Mouse (Mus musculus): ENCODE data around the gene Itpkc. TPM values are rescaled to one million over a fixed set of nuclear protein-coding genes. Genes with fewer than 3 reads are reported as not detected.
A peak's percentile ranks its signal among the peaks of the same experiment; 100 is the strongest.
"Not testable (repeated sequence)": the region's sequence is repeated elsewhere in the genome, so short reads cannot be mapped to it uniquely, and the experiment has no call there.

Gene Itpkc
- polyA plus RNA-seq, 1 experiment from 2014 or later = 5.9 TPM

DNA sequence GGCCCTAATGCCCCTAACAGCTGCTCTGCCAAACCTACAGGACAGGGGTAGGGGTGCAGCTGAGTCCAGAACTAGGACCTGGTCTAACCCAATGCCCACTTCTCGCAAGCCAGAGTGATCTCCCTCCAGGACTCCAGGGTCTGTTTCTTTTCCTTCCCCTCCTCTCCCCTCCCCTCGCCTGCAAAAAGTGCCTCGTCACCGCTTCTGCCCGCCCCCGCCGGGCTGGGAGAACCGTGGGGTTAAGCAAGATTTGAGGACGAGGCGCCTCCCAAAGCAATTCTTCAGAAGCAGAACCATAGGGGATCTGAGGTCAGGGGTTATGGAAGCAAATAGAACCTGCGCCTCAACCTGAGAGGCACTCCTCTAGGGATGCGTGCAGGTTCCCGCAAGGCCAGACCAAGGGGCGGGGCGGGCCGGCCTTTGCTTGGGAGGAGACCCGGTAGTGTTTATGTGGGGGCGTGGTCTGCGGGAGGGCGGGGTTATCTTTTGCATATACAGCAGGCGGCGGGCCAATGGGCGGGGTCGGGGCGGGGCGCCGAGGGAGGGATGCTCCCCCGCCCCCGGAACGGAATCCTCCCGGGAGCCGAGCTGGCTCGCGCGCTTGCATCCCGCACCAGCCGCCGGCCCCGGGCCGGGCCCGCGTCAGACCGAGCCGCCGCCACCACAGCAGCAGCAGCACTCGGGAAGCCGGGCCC is 29.9 kb upstream of the Itpkc start, which contains the start of gene Numbl:
Gene Numbl, plus strand, starts transcription at position 229 of the 695 bp plus-strand sequence.
- Histone ChIP-seq H3K4me3 (peak within 1 kb of the TSS; percentile 92), H3K27me3 (ENCODE audit: low read depth, poor library complexity, severe bottlenecking) (peaks cover 11% of the 10 kb centered on the region), H3K9me3 (replicated peaks) (no peaks in the 10 kb centered on the region), H3K27ac (replicated peaks) (peak within 1 kb of the TSS; percentile 94), H3K36me3 (peaks cover 24% of the 10 kb centered on the region), H3K4me1 (peaks cover 59% of the 10 kb centered on the region)
- DNase-seq (ENCODE audit: low spot score) = peak; percentile 97
- 1% methylated on average over 46 of the region's 47 CpGs for WGBS

GRCm38 (mm10) chr7:27257852-27258204 is 29.4 kb upstream of the Itpkc start:
- Histone ChIP-seq H3K9me3 (replicated peaks) (no peaks in the 10 kb centered on the region), H3K4me1 (peaks cover 59% of the 10 kb centered on the region), H3K27me3 (ENCODE audit: low read depth, poor library complexity, severe bottlenecking) (peaks cover 11% of the 10 kb centered on the region), H3K27ac (replicated peaks) (peak overlapping the region; percentile 94), H3K4me3 (peak overlapping the region; percentile 92), H3K36me3 (peaks cover 24% of the 10 kb centered on the region)
- 1% methylated on average over 5 of the region's 6 CpGs for WGBS
- peak; percentile 65 for DNase-seq (ENCODE audit: low spot score)

- Histone ChIP-seq H3K4me1 (peaks cover 59% of the 10 kb centered on the region), H3K36me3 (peaks cover 20% of the 10 kb centered on the region), H3K9me3 (replicated peaks) (no peaks in the 10 kb centered on the region), H3K27me3 (ENCODE audit: low read depth, poor library complexity, severe bottlenecking) (peaks cover 11% of the 10 kb centered on the region), H3K4me3 (peak overlapping the region; percentile 92), H3K27ac (replicated peaks) (peak overlapping the region; percentile 94)
- DNase-seq (ENCODE audit: low spot score) = peak; percentile 39
- WGBS = 18% methylated on average over 27 of the region's 27 CpGs
These were observed 28.8 kb upstream of the Itpkc start for GRCm38 (mm10) chr7:27257046-27257851.

GRCm38 (mm10) chr7:27255721-27256120 is 27.3 kb upstream of the Itpkc start:
- no peak for DNase-seq (ENCODE audit: low spot score)
- H3K36me3 ChIP-seq = peaks cover 22% of the 10 kb centered on the region
- no peak overlapping the region for H3K4me3 ChIP-seq
- peaks cover 47% of the 10 kb centered on the region for H3K4me1 ChIP-seq
- no peak overlapping the region for H3K27ac ChIP-seq (replicated peaks)
- H3K27me3 ChIP-seq (ENCODE audit: low read depth, poor library complexity, severe bottlenecking) = peaks cover 11% of the 10 kb centered on the region
- WGBS = 79% methylated on average over 3 of the region's 3 CpGs
- no peaks in the 10 kb centered on the region for H3K9me3 ChIP-seq (replicated peaks)

DNA sequence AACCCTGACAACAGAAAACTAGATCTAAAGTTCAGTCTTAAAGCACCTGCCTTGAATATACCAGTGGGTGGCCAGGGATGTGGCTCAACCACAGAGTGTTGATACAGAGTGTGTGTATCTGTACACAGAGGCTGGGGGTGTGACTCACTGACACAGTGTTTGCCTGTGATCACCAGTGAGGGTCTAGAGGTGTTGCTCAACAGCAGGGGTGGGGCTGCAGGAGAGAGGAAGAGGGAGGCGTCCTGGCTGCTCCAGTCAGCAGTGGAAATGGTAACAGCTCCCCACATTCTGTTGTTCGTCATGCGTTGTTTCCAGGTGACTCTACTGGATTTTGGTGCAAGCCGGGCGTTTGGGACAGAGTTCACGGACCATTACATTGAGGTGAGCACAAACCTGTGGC is 23.5 kb upstream of the Itpkc start:
- H3K4me3 ChIP-seq = no peak overlapping the region
- H3K27ac ChIP-seq (replicated peaks) = no peak overlapping the region
- no peak for DNase-seq (ENCODE audit: low spot score)
- H3K36me3 ChIP-seq = peaks cover 37% of the 10 kb centered on the region
- no peaks in the 10 kb centered on the region for H3K9me3 ChIP-seq (replicated peaks)
- 79% methylated on average over 6 of the region's 6 CpGs for whole genome bisulfite sequencing
- peaks cover 13% of the 10 kb centered on the region for H3K4me1 ChIP-seq
- peaks cover 4% of the 10 kb centered on the region; the same call in 1 of the 2 replicates for H3K27me3 ChIP-seq (ENCODE audit: low read depth, poor library complexity, severe bottlenecking)

GRCm38 (mm10) chr7:27249928-27250327 is 21.5 kb upstream of the Itpkc start:
- no peak overlapping the region for H3K27ac ChIP-seq (replicated peaks)
- no peak for DNase-seq (ENCODE audit: low spot score)
- no peaks in the 10 kb centered on the region for H3K27me3 ChIP-seq (ENCODE audit: low read depth, poor library complexity, severe bottlenecking)
- H3K4me1 ChIP-seq = no peaks in the 10 kb centered on the region
- H3K4me3 ChIP-seq = no peak overlapping the region
- 91% methylated on average over 5 of the region's 5 CpGs for WGBS
- no peaks in the 10 kb centered on the region for H3K9me3 ChIP-seq (replicated peaks)
- peaks cover 56% of the 10 kb centered on the region for H3K36me3 ChIP-seq

GRCm38 (mm10) chr7:27249146-27249545 is 20.7 kb upstream of the Itpkc start:
- no peak for DNase-seq (ENCODE audit: low spot score)
- Histone ChIP-seq H3K27ac (replicated peaks) (no peak overlapping the region), H3K4me3 (no peak overlapping the region), H3K27me3 (ENCODE audit: low read depth, poor library complexity, severe bottlenecking) (no peaks in the 10 kb centered on the region), H3K9me3 (replicated peaks) (no peaks in the 10 kb centered on the region), H3K4me1 (no peaks in the 10 kb centered on the region), H3K36me3 (peaks cover 49% of the 10 kb centered on the region)
- 90% methylated on average over 2 of the region's 2 CpGs for WGBS

- DNase-seq (ENCODE audit: low spot score) = not testable (repeated sequence)
- WGBS = 69% methylated on average over 2 of the region's 2 CpGs
These were observed 15.6 kb upstream of the Itpkc start for GRCm38 (mm10) chr7:27244088-27244487.

DNA sequence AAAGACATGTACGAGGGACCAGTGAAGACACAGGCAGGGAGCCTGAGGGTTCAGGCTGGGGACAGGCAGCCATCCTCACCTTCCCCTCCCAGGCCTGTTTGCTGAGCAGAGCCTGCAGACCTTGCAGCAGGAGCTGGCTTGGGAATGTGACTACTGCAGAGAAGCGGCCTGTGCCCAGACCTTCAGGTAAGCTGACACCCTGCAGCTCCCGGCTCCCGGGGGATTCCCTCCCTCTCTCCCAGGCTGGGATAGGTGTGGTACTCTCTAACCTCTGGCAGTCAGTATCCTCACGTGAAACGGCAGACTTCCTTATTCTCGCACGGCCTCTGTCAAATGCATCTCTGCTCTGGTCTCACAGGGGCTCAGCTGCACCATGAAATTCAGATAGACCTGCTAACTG is 14.8 kb upstream of the Itpkc start:
- H3K4me1 ChIP-seq = no peaks in the 10 kb centered on the region
- no peak for DNase-seq (ENCODE audit: low spot score)
- H3K36me3 ChIP-seq = peaks cover 73% of the 10 kb centered on the region
- H3K27me3 ChIP-seq (ENCODE audit: low read depth, poor library complexity, severe bottlenecking) = no peaks in the 10 kb centered on the region
- 73% methylated on average over 8 of the region's 8 CpGs for WGBS
- no peak overlapping the region for H3K27ac ChIP-seq (replicated peaks)
- no peak overlapping the region for H3K4me3 ChIP-seq
- no peaks in the 10 kb centered on the region for H3K9me3 ChIP-seq (replicated peaks)

More at GRCm38 (mm10) chr7:27244088-27244487, 15.6 kb upstream of the Itpkc start:
- not testable (repeated sequence) for H3K4me1 ChIP-seq; H3K9me3 ChIP-seq (replicated peaks); H3K4me3 ChIP-seq; H3K27ac ChIP-seq (replicated peaks); H3K27me3 ChIP-seq (ENCODE audit: low read depth, poor library complexity, severe bottlenecking)
- H3K36me3 ChIP-seq = peaks cover 66% of the 10 kb centered on the region

DNA sequence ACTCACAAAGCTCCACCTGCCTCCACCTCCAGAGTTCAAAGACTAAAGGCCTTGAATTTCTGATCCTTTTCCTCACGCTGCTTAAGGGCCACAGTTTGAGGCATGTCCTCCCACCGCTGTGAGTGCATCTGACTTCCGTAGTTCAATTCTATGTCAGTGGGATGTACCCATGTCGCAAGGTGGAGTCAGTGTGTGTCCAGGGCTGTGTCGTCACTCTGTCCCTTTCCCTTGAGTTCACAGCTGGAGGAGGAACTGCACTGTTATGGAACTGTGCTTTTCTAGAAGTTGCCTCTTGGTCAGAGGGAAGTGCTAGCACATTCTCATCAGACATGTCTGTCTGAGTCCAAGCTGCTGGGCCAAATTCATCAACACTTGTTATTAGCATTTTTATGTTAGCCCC is 10.1 kb upstream of the Itpkc start:
- H3K27ac ChIP-seq (replicated peaks) = no peak overlapping the region
- peaks cover 9% of the 10 kb centered on the region for H3K4me1 ChIP-seq
- WGBS = 87% methylated on average over 5 of the region's 5 CpGs
- H3K9me3 ChIP-seq (replicated peaks) = no peaks in the 10 kb centered on the region
- H3K27me3 ChIP-seq (ENCODE audit: low read depth, poor library complexity, severe bottlenecking) = no peaks in the 10 kb centered on the region
- no peak overlapping the region for H3K4me3 ChIP-seq
- H3K36me3 ChIP-seq = peaks cover 51% of the 10 kb centered on the region
- DNase-seq (ENCODE audit: low spot score) = no peak

DNA sequence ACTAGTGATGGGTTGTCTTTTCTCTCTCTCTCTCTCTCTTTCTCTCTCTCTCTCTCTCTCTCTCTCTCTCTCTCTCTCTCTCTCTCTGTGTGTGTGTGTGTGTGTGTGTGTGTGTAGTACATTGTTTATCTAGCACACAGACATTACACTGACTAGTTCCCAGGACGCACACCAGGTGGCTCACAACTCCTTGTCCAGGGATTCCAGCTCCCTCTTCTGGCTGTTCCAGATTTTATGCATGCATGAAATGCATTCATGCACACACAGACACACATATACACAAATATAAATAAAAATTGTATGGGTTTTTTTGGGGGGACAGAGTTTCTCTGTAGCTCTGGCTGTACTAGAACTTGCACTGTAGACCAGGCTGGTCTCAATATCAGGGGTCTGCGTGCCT is 9.1 kb upstream of the Itpkc start:
- Histone ChIP-seq H3K27me3 (ENCODE audit: low read depth, poor library complexity, severe bottlenecking) (no peaks in the 10 kb centered on the region), H3K9me3 (replicated peaks) (no peaks in the 10 kb centered on the region), H3K4me3 (no peak overlapping the region), H3K36me3 (peaks cover 41% of the 10 kb centered on the region), H3K27ac (replicated peaks) (no peak overlapping the region), H3K4me1 (peaks cover 17% of the 10 kb centered on the region)
- no peak for DNase-seq (ENCODE audit: low spot score)
- 92% methylated on average over 2 of the region's 2 CpGs for WGBS

- peaks cover 29% of the 10 kb centered on the region for H3K36me3 ChIP-seq
- H3K4me3 ChIP-seq = no peak overlapping the region
- H3K27ac ChIP-seq (replicated peaks) = no peak overlapping the region
- WGBS = 97% methylated on average over 2 of the region's 2 CpGs
- no peak for DNase-seq (ENCODE audit: low spot score)
- H3K9me3 ChIP-seq (replicated peaks) = no peaks in the 10 kb centered on the region
- H3K4me1 ChIP-seq = peaks cover 27% of the 10 kb centered on the region
- no peaks in the 10 kb centered on the region for H3K27me3 ChIP-seq (ENCODE audit: low read depth, poor library complexity, severe bottlenecking)
These were observed 7.3 kb upstream of the Itpkc start for GRCm38 (mm10) chr7:27235726-27236125.

GRCm38 (mm10) chr7:27233300-27233699 is 4.8 kb upstream of the Itpkc start:
- Histone ChIP-seq H3K36me3 (peaks cover 8% of the 10 kb centered on the region; the same call in 1 of the 2 replicates), H3K27me3 (ENCODE audit: low read depth, poor library complexity, severe bottlenecking) (no peaks in the 10 kb centered on the region), H3K4me1 (peaks cover 33% of the 10 kb centered on the region), H3K27ac (replicated peaks) (peak overlapping the region; percentile 91), H3K4me3 (peak overlapping the region; percentile 60), H3K9me3 (replicated peaks) (no peaks in the 10 kb centered on the region)
- WGBS = 0% methylated on average over 6 of the region's 6 CpGs
- DNase-seq (ENCODE audit: low spot score) = no peak
